Mouse (Mus musculus) adrenal gland, adult 8-10 months (tissue): ENCODE measurements at regions not wholly inside any gene's neighbourhood (a gene's known extent, or its start where the extent isn't known, plus 50 kb on each side); places are given as distances from the start of the nearest gene placed in this dataset.
"Not testable (repeated sequence)": the region's sequence is repeated elsewhere in the genome, so short reads cannot be mapped to it uniquely, and the experiment has no call there.

Source experiments
- DNase-seq: peaks from one replicate; pipeline ENCODE4 v3.0.0; 2022

DNA sequence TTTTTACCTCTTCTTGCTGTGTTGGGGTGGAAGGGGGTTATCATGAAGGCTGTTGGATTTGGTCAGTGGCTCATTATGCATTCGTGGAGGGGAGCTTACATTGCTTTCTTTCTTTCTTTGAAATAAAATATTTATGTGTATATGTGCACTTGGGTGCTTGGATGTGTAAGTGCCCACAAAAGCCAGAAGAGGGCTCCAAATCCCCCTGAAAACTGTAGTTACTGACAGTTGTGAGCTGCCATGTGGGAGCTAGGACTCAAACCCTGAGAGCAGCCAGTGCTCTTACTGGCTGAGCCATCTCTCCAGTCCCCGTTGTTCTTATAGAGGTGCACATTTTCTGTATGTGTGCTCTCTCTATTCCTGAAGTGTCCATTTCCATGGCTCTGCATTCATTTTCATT lies 415.6 kb upstream of the Zfp507 start:
- no peak for DNase-seq

DNA sequence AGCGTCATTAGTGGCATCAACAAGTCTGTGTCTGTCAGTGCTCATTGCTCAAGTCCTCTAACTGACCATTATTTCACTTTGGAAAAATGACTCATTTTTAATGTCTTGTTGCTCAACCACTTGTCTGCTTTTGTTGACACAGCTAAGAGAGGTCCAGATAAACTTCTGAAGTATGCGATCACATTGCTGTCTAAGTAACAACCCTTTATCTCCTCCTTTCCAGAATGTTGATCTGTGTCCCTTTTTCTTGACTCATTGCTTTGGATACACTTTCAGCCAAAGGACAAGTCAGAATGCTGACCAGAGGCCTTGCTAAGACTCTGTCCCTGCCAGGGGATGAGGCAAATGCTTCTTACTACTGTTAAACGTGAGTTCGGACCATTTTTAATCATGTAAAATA lies 407.2 kb upstream of the Zfp507 start:
- DNase-seq: no peak

DNA sequence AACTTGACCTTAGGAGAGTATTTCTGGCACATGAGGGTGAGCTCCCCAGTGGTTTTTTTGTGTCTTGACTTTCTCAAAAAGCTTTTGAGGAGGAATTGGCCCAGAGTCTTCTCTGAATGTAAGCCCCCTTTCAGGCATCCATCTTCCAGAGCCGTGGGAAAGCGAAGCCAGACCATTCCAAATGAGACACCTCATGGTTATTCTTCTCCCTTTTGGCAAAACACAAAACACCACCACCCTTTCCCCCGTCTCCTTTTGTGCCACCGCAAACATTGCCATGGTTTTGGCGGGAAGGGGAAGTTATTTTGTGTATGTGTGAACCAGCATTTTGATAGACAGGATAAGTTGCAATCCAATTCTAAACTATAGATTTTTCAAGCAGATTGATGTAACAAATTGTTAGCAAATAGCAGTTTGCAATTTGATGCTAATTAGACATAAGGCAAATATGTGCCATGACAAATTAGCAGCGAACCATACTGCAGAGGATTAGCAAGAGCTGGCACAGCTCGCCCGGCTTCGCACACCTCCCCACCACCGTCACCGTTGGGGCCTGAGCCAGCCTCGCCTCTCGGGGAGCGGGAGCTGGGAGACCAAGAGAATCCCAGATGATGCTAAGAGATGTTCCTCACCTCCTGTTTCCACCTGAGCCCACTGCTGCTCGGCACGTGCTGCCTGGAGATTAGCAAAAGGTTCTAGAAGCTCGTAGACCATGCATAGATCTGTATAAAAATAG lies 404.9 kb upstream of the Zfp507 start:
- no peak for DNase-seq

DNA sequence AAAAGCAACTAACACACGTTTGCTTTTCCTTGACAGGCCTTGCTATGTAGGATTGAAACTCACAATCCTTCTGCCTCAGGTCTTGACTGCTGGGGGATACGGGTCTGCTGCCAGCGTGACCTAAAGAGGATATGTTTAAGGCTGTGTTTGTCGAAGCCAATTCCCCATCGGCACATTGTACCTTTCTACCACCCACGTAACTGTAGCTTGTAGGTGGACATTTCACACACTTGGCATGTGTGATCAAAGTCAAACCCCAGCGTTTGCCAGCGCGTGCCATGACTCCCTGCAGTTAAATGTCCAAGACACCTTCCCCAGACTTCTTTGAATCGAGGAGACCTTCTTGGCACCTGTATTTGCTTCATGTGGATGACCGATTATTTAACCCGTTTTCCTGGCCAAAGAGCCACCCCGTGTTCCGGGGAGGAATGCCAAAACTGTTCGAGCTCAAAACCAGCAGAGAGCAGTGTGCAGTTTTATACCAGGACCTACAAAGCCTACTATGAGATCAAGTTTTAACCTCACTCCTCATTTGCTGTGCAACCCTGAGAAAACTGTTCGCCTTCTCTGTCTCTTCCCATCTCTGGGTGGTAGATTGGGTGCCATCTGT lies 395.4 kb upstream of the Zfp507 start:
- no peak for DNase-seq

DNA sequence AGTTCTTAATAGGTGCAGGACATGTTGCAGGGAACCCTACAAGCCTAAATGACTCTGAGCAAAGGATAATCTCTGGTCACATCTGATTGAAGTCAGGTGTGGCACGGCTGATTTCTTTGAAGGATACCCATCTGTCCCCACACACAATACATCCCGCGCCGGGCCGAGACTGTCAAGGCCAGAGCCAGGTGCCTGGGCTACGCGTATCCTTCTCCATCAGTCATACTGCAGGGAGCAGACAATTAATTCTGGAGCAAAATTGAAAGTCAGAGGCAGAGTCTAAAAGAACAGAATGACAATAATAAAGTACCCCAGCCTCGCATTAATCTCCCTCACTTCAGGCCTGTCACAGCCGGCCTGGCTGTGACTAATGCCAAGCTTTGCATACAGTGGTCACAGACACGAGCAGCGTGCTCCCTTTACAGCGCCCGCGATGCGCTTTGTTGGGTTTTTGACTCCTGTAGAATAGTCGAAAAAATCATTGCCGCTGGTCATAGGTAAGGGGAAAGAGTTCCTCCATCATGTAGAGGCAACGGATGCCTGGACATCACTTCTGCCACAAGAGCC lies 393.4 kb upstream of the Zfp507 start:
- DNase-seq: no peak

DNA sequence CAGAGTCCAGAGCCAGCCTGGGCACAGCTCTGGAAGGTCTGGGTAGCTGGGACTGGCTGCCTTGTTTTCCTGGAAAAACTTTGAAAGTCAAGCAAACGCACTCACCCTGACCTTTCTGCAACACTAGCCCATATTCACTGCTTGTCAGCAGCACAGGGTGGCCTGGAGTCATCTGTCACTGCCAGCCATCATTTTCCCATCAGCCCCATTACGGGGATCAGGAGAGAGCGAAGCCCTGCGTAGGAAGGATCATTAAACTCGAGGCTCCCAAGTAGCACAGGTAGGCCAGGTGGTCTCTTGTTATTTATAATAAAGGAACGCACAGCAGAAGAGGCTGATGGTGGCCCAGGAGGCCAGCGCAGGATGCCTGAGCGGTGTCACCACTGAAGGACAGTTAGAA lies 389.8 kb upstream of the Zfp507 start:
- DNase-seq: no peak

DNA sequence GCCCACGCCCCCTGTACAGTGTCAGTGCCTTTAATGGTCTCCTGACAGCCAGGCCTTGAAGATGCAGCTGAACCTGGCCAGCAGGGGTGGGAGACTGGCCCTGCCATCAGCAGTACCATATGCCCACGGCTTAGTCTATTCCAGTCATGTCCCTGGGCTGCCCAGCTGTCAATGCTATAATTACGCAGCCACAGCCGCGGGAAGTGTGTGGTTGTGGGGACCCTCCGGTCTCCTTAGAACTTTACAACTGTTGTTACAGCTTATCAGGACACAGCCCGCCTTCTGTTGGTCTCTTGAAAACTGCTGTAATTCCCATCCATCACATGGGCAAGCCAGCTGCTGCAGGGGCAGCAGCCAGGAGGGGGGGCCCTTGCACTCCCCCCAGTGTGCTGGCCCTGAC lies 375.1 kb upstream of the Zfp507 start:
- no peak for DNase-seq

DNA sequence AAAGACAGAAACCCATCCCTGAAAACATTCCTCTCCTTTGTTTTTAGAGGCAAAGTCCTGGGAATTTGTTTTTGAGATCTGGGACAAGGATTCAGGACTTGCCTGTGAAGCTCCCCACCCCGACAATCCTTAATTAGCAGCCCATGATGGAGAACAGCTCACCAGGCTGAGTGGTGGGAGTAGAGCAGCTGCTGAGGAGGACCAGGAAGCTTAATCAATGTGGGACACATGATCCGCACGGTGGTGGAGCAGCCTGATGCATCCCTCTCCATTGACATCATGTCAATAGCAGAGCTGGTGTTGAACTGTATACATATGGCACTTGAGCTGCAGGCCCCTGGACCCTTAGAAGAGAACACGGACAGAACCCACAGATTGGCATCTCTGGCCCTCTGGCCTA lies 372.5 kb upstream of the Zfp507 start:
- no peak for DNase-seq

DNA sequence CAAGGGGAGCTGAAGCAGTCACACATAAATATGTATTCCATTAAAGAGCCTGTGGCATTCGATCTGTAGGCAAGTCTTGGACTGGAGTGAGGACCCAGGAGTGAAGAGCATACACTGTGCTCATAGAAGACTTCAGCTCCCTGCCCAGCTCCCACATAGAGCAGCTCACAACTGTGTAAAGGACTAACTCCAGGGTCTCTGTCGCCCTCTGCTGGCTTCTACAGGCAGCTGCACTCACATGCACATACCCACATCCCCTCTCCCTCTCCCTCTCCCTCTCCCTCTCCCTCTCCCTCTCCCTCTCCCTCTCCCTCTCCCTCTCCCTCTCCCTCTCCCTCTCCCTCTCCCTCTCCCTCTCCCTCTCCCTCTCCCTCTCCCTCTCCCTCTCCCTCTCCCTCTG lies 369.7 kb upstream of the Zfp507 start:
- not testable (repeated sequence) for DNase-seq

DNA sequence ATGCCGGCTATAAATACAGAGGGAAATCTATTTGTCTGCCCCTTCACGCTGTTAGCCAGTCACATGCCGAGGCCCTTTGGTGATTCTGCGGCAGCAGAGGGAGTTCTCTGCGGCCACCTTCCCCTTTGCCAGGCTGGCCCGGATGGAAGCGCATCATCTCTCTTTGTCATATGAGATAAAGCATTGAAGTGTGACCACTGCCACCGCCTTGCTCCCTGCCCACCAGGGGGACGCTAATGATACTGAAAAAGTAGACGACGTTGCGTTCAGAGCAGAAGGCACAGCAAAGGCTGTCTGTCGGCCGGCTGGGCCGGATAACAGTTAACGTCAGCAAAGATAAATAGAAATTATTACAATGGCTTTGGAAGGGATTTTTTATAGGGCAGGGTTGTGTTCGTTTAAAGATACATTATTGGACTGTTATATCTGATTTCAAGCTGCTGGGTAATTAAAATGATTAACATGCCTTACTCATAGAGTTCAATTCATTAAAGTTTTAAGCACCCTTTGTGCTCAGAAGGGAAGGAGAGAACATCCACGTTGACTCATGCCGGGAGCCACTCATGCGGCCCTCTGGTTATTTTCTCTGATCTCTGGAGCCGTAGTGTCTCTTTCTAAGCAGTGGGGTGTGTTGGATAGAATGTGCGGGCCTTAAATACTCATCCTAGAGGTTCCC lies 354.6 kb upstream of the Zfp507 start:
- no peak for DNase-seq

DNA sequence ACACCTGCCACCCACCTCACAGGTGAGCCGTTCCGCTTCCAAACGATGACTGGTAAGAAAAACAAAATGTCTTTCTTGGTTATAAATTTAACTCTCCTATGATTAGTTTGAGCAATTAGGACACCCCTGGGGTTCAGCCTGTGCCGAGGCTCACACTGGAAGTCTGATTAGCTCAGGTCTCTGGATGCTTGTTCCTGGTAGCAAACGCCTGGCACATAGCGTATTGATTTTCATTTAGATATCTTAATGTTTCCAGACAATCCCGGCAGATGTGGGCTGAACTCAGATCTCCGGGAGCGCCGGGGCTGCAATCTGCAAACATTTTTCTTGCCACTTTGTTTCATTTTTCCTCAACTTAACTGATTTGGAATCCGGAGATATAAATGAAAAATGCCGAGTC lies 353.8 kb upstream of the Zfp507 start:
- no peak for DNase-seq

DNA sequence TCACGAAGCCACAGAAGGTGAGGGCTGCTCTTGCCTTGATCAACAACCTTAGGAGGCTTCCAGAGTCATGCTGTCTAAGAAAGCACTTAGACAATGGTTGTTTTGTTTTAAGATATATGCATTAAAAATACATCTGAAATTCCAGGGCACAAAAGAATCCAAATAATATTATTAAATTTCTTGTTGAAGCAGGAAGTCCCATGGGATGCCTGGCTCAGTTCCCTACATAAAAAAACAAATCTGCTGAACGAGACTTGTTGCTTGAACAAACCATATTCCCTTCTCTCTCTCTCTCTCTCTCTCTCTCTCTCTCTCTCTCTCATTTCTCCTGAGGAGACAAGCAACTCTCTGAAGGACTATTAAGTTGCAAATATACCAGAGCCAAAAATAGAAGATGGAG lies 352.8 kb upstream of the Zfp507 start:
- DNase-seq: no peak

DNA sequence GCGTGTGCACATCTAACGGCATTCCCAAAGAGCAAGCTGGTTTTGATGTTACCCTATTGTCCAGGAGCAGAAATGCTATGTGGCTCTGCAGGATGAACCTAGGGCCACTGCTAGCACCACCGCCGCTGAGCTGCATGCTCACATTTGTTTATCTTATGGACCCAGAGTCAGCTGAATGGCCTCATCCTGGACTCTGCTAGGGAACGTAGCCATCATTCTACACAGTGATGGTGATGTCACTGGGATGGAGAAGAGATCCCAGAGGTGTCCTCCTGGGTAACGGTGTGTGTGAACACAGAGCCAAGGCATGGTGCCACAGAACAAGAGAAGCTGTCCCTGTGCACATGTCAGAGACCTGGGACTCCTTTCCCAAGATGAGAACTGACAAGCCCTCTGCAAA lies 352.4 kb upstream of the Zfp507 start:
- no peak for DNase-seq

DNA sequence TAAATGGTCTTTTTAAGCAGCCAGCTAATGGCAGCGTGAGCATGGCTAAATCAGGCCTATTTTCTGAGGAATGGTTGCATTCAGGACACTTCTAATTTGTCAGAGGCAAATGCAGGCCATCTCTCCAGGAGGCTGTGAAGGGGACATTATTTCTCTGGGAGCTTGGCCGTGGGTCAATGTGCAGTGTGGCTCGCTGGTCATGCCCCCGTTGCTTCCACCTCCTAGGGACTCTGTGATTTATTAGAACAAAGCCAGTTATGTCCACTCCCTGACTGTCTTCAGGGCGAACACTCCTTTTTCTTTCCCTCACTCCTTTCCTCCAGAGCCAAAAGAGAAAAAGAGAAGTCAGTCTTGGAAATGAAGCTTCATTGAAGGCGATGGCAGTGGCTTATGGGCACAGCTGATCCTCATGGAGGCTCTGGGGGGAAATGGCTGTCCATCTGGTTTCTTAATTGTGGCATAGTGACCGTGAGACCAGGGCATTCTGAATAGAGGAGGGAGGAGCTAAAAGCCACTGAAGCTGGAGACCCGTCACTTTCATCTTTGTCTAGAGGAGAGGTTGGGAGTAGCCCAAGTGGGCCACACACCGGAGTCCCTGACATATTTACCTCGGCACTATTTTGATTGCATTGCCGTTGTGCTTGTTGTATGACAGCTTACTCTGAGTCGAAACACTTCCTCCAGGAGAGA lies 348.2 kb upstream of the Zfp507 start:
- DNase-seq: no peak

DNA sequence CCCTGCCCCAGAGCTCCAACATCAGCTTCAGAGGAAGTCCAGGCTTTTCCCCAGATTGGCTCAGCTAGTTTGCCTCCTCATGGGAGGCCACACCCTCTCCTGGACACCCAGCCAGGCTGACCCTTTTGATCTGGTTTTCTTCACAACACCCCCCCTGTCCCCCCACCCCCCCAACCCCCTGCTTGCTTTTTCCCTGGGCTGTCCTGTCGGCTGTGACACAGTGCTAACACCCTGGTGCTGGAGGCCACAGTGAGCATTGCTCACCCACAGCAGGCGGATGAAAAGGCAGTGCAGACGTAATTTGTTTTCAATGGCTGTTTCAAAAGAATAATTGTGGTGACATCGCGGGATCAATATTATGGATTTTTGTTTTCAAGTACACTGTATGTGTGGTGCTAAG lies 333.8 kb upstream of the Zfp507 start:
- DNase-seq: no peak

DNA sequence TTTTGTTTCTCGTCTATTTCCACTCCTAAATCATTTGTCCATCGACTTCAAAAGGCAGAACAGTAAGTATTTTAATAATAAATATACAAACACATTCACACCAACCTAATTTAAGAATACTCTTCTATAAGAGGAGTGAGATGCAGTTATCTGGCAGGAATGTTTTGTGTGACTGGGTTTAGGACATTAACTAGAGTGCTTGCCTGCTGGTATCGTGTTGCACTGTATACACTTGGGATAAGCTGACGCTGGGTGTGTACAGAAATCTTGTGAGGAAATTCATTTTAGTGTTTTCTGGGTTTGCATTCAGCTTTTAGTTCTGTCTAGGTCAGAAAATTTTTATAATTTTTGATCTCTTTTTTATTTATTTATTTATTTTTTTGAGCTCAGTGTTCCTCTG lies 331.8 kb upstream of the Zfp507 start:
- no peak for DNase-seq

DNA sequence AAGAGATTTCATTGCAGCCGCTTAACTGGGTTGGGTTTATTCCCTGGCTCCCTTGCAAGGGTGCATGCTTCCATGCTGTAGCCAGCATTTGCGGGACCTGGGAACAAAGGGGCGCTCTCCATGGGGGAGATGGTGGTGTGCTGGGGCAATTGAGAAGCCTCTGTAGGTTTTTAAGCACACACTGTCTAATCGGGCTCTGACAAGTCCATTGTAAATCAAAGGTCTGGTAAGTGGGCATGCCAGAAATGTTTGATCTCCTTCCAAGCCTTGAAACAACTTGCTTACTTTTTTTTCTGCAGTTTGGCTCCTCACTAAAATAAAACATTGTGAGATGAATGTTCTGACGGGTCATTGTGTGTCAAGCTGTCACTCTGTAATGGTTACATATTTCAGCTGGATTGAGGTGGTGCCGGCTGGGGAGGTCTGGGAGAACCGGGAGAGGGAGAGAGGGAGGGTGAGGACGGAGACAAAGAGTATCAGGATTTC lies 330.9 kb upstream of the Zfp507 start:
- DNase-seq: peak; percentile 13

DNA sequence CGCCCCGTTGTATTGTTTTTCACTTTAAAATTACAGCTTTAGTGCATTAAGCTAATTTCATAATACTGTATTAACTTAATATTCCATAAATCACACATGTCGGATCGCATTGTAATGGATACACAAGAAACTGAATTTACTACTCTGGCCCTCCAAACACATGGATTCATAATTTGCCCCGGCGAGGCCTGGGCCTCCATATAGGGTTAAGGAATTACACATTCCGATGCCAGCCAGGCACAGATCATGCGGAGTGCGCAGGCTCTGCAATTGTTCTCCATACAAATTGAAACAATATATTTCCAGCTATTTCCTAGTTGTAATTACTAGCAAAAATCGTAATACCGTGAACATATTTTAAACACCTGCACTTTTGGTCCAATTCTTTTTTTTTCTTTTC lies 330.2 kb upstream of the Zfp507 start:
- no peak for DNase-seq

DNA sequence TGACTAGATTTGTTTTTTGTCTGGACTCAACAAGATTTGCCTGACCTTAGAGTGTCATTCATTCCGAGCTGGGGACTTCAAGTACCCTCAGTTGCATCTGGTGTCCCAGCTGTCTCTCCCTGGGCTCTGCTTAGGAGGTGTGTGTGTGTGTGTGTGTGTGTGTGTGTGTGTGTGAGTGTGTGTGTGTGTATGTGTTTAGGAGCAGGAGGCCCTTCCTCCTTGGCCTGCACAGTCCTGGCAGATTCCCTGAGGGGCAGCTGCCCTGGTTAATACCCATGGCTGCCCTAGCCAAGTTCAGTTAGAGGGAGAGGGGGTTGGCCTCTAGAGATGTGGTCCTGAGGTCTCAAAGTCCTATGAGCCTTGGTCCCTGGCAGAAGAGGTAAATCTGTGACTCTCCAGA lies 329.8 kb upstream of the Zfp507 start:
- no peak for DNase-seq

DNA sequence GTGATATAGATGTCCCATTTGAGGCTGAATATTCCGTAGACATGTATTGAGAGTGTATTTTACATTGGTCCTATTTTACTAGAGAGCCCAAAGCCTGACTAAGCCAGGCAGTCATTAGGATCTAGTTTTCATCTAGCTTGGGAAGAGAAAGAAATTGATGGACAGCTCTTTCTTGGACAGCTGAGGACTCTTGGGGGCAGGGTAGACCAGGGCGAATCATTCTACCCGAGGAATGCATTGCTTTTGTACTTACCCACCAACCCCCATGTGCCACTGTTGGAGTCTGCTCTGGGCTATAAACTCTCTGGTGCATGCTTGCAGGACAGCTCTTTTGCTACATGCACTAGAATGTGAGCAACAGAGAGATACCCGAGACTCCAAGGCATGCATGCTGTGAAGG lies 294.3 kb upstream of the Zfp507 start:
- DNase-seq: no peak

DNA sequence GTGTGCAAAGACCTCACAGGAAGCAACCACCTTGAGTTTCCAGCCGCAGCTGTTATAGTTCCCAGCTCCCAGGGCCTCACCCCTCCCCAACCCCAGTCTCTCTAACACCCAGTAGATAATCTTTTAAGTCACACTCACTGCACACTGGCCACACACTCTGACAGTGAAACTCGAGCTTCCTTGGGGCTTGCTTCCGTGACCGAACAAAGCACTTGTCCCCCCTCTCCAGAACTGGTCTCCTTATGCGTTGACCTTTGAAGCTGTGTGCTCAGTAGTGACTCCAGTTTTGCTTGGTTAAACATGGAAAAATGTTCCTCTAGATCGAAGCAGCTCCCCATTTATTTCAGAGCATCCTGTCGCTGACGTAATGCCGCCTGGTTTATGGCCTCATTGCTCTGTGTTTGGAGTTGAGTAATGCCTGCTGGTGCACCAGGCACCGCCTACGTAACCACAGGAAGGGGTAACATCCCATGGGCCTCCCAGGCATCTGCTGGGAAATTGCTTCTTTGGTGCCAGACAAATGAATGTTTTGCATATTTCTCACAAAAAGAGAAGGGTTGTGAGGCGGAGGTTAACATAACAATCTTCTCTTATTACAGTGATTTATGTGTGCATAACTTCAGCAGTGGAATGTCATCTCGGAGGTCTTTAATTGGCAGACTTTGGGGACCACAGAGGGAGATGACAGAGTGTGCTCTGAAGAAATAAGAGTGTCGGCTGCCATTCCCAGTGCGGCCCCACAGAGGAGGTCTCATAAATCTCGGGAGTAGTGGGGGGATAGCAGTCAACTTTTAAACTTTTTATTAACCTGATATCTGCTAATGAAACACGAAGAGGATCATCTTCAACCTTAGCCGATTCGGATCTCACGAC lies 292.7 kb upstream of the Zfp507 start:
- DNase-seq: no peak

DNA sequence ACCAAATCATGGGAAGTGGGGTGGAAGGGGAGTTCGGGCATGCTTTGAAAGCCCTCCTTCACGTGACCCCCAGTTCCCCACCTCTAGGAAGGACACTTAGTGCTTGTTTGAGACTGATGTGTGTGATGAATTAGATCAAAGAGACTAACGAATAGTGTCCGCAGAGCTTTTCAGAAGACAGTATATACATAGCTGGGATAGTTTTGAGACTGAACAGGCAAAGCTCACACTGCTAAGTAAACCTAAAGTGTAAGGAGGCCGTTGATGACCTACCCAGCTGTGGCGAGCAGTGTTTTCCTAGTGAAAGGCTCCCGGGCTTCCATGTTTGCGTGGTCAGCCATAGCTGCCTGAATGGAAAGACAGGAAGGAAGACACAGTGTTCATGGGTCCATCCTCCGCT lies 288.3 kb upstream of the Zfp507 start:
- DNase-seq: no peak
